Comparison of ENCODE assay signal across 10 mouse cellular contexts in the genomic region with DNA sequence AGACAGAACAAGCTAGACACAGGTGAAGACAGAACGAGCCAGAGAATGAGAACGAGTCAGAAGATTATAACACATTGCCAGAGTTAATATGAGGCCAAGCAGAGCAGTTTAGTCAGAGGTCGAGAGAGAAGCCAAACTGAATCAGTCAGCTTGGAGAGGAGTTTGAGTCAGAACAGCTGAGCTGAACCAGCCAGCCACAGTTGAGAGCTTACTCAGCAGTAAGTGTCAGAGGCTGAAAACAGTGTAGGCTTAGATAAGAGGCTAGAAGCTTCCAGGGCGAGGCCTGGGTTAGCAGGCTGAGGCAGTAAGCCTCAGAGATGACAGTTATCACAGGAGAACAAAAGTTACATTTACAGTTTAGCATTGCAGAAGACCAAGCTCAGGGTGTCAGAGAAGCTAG. TPM values are rescaled to one million over a fixed set of nuclear protein-coding genes. Genes with fewer than 3 reads are reported as not detected.
DNase-seq lines count a peak whose midpoint lies in the region; ATAC-seq and TF ChIP-seq lines count a peak whose summit lies in the region.
"Had no signal": no experiment of that assay in that cellular context is flagged by ENCODE, and none has a peak within 500 bp of the region (broad histone marks: within the 10 kb centered on the region; RNA-seq: fewer than 3 reads in every experiment).

No protein-coding gene starts in this region.

- peak; percentile 67; the same call in 1 of the 2 replicates for ATAC-seq in lung, embryonic 15.5 days (ENCODE audit: borderline replicate concordance, extremely low read depth, low FRiP score, low TSS enrichment)
- ATAC-seq in liver, embryonic 11.5 days (replicated peaks; ENCODE audit: low FRiP score): peak; percentile 97
- peak; percentile 94 for ATAC-seq in stomach, embryonic 15.5 days (ENCODE audit: insufficient read depth, low FRiP score, low read depth)
- ATAC-seq in hindbrain, embryonic 11.5 days (ENCODE audit: low FRiP score): no peak
- ATAC-seq in hindbrain, postnatal 0 days: no peak
- ATAC-seq: forebrain, embryonic 14.5 days had no signal

- peaks cover 6% of the 10 kb centered on the region for H3K4me1 ChIP-seq in lung, embryonic 15.5 days
- H3K4me1 ChIP-seq in liver, embryonic 11.5 days (replicated peaks; ENCODE audit: control insufficient read depth, insufficient read depth, low read length): peaks cover 13% of the 10 kb centered on the region
- H3K4me1 ChIP-seq in stomach, embryonic 15.5 days: no peaks in the 10 kb centered on the region
- no peaks in the 10 kb centered on the region for H3K4me1 ChIP-seq in hindbrain, embryonic 11.5 days (replicated peaks; ENCODE audit: control insufficient read depth, insufficient read depth, low read length)
- no peaks in the 10 kb centered on the region for H3K4me1 ChIP-seq in hindbrain, postnatal 0 days (ENCODE audit: insufficient read depth, low read length)

- H3K27me3 ChIP-seq in lung, embryonic 15.5 days: no peaks in the 10 kb centered on the region
- no peaks in the 10 kb centered on the region for H3K27me3 ChIP-seq in liver, embryonic 11.5 days (replicated peaks; ENCODE audit: control insufficient read depth, insufficient read depth, low read length)
- H3K27me3 ChIP-seq in stomach, embryonic 15.5 days (replicated peaks): no peaks in the 10 kb centered on the region
- no peaks in the 10 kb centered on the region for H3K27me3 ChIP-seq in hindbrain, embryonic 11.5 days (ENCODE audit: control insufficient read depth, insufficient read depth, low read length)
- H3K27me3 ChIP-seq in hindbrain, postnatal 0 days (ENCODE audit: insufficient read depth, low read length): no peaks in the 10 kb centered on the region

- TF ChIP-seq CTCF in hindbrain, postnatal 0 days (IDR thresholded peaks at IDR 0.05; ENCODE audit: low read depth): no peak

- H3K36me3 ChIP-seq in lung, embryonic 15.5 days: peaks cover 17% of the 10 kb centered on the region
- no peaks in the 10 kb centered on the region for H3K36me3 ChIP-seq in liver, embryonic 11.5 days (ENCODE audit: control insufficient read depth, insufficient read depth, low read length)
- no peaks in the 10 kb centered on the region for H3K36me3 ChIP-seq in stomach, embryonic 15.5 days
- H3K36me3 ChIP-seq in hindbrain, embryonic 11.5 days (ENCODE audit: control insufficient read depth, insufficient read depth, low read length): no peaks in the 10 kb centered on the region
- H3K36me3 ChIP-seq in hindbrain, postnatal 0 days (ENCODE audit: insufficient read depth, low read length): no peaks in the 10 kb centered on the region

- H3K9ac ChIP-seq in lung, embryonic 15.5 days: no peak overlapping the region
- H3K9ac ChIP-seq in liver, embryonic 11.5 days (ENCODE audit: low read depth, low read length): no peak overlapping the region
- no peak overlapping the region for H3K9ac ChIP-seq in stomach, embryonic 15.5 days
- H3K9ac ChIP-seq in hindbrain, embryonic 11.5 days (ENCODE audit: low read depth, low read length): no peak overlapping the region
- H3K9ac ChIP-seq in hindbrain, postnatal 0 days (replicated peaks; ENCODE audit: low read length): no peak overlapping the region

- H3K4me3 ChIP-seq in lung, embryonic 15.5 days: no peak overlapping the region
- H3K4me3 ChIP-seq in liver, embryonic 11.5 days (ENCODE audit: low read depth, low read length): no peak overlapping the region
- no peak overlapping the region for H3K4me3 ChIP-seq in stomach, embryonic 15.5 days (replicated peaks)
- no peak overlapping the region for H3K4me3 ChIP-seq in hindbrain, embryonic 11.5 days (ENCODE audit: low read depth, low read length)
- no peak overlapping the region for H3K4me3 ChIP-seq in hindbrain, postnatal 0 days (ENCODE audit: low read length)

- H3K27ac ChIP-seq in lung, embryonic 15.5 days: 0 out of 2 replicates have a peak overlapping the region, but pooled peaks have one; percentile 15
- peak overlapping the region; percentile 81 for H3K27ac ChIP-seq in liver, embryonic 11.5 days (ENCODE audit: low read depth, low read length)
- H3K27ac ChIP-seq in stomach, embryonic 15.5 days: no peak overlapping the region
- no peak overlapping the region for H3K27ac ChIP-seq in hindbrain, embryonic 11.5 days (ENCODE audit: low read depth, low read length)
- H3K27ac ChIP-seq in hindbrain, postnatal 0 days: no peak overlapping the region

- no peak for DNase-seq in lung, postnatal 25 days (ENCODE audit: low spot score)
- DNase-seq in c-Kit-positive CD71-positive TER-119-negative erythroid progenitor cells, embryonic 14.5 days (ENCODE audit: low read depth): peak; percentile 68
- no peak for DNase-seq in liver, embryonic 11.5 days (ENCODE audit: low spot score)
- DNase-seq in hindbrain, embryonic 11.5 days (ENCODE audit: low spot score): no peak
- DNase-seq in hindbrain, postnatal 0 days (ENCODE audit: low spot score): no peak
- DNase-seq: adrenal gland, postnatal 25 days; cerebellum, postnatal 25 days had no signal

- H3K4me2 ChIP-seq in lung, embryonic 15.5 days: no peak overlapping the region
- H3K4me2 ChIP-seq in liver, embryonic 11.5 days: no peak overlapping the region
- H3K4me2 ChIP-seq in stomach, embryonic 15.5 days: no peak overlapping the region
- no peak overlapping the region for H3K4me2 ChIP-seq in hindbrain, embryonic 11.5 days (replicated peaks; ENCODE audit: low read depth, low read length)
- H3K4me2 ChIP-seq in hindbrain, postnatal 0 days (ENCODE audit: low read depth, low read length): no peak overlapping the region

- no peaks in the 10 kb centered on the region for H3K9me3 ChIP-seq in lung, embryonic 15.5 days
- H3K9me3 ChIP-seq in liver, embryonic 11.5 days (ENCODE audit: control insufficient read depth, low read length): no peaks in the 10 kb centered on the region
- H3K9me3 ChIP-seq in stomach, embryonic 15.5 days: no peaks in the 10 kb centered on the region
- no peaks in the 10 kb centered on the region for H3K9me3 ChIP-seq in hindbrain, embryonic 11.5 days (ENCODE audit: control insufficient read depth, low read length)
- no peaks in the 10 kb centered on the region for H3K9me3 ChIP-seq in hindbrain, postnatal 0 days (ENCODE audit: low read length)

- WGBS in lung, embryonic 15.5 days: 73% methylated on average over 4 of the region's 4 CpGs
- 51% methylated on average over 4 of the region's 4 CpGs for WGBS in liver, embryonic 11.5 days
- 71% methylated on average over 4 of the region's 4 CpGs for WGBS in stomach, embryonic 15.5 days
- 84% methylated on average over 4 of the region's 4 CpGs for WGBS in hindbrain, embryonic 11.5 days
- 85% methylated on average over 4 of the region's 4 CpGs for WGBS in hindbrain, postnatal 0 days

RNA-seq across cellular contexts. Expression of gene Rps3a1, which starts 33.9 kb away (rescaled TPM):
- 1,266 and 1,287 TPM in 2 replicates for polyA plus RNA-seq in lung, embryonic 15.5 days (2015; fragmentation: Nextera tagmentation; extraction: Ambion mirVana)
- 1,618 and 1,639 TPM in 2 replicates for polyA plus RNA-seq in liver, embryonic 11.5 days (2014; fragmentation: Nextera tagmentation; extraction: Ambion mirVana)
- polyA plus RNA-seq in stomach, embryonic 15.5 days (2015; fragmentation: Nextera tagmentation; extraction: Ambion mirVana): 1,309 and 1,341 TPM in 2 replicates
- 1,106 and 1,117 TPM in 2 replicates for polyA plus RNA-seq in hindbrain, embryonic 11.5 days (2014; fragmentation: Nextera tagmentation; extraction: Ambion mirVana)
- total RNA-seq in hindbrain, postnatal 0 days (2014; rRNA removed): 388 and 391 TPM in 2 replicates
- 638 and 648 TPM in 2 replicates for polyA plus RNA-seq in hindbrain, postnatal 0 days (2015; fragmentation: Nextera tagmentation; extraction: Ambion mirVana)

Comparison
In these comparisons a context has a peak if more than half of its experiments do, and no peak if none do; other contexts are left out.
1. ATAC-seq: peak in lung, embryonic 15.5 days (single experiment), liver, embryonic 11.5 days (single experiment) and stomach, embryonic 15.5 days (single experiment); none in hindbrain, embryonic 11.5 days (single experiment) and hindbrain, postnatal 0 days (single experiment).
2. H3K27ac ChIP-seq: peak in lung, embryonic 15.5 days (single experiment) and liver, embryonic 11.5 days (single experiment); none in stomach, embryonic 15.5 days (single experiment), hindbrain, embryonic 11.5 days (single experiment) and hindbrain, postnatal 0 days (single experiment).